In genomic region chr13:71053361-71054264, GRCm38 (mm10) we compare ENCODE assay signal across 21 mouse cellular contexts.
DNase-seq lines count a peak whose midpoint lies in the region; ATAC-seq lines count a peak whose summit lies in the region.
"Had no signal": no experiment of that assay in that cellular context is flagged by ENCODE, and none has a peak within 500 bp of the region (broad histone marks: within the 10 kb centered on the region; RNA-seq: fewer than 3 reads in every experiment).

No protein-coding gene starts in this region.

- H3K4me1 ChIP-seq in hindbrain, embryonic 15.5 days (replicated peaks) = peaks cover 13% of the 10 kb centered on the region
- no peaks in the 10 kb centered on the region; the same call in 1 of the 2 replicates for H3K4me1 ChIP-seq in neural tube, embryonic 15.5 days
- H3K4me1 ChIP-seq: heart, embryonic 13.5 days; kidney, embryonic 15.5 days; liver, embryonic 12.5 days; lung, embryonic 15.5 days; stomach, embryonic 15.5 days had no signal

- no peak overlapping the region for H3K27ac ChIP-seq in hindbrain, embryonic 15.5 days (replicated peaks)
- no peak overlapping the region for H3K27ac ChIP-seq in neural tube, embryonic 15.5 days (replicated peaks)
- H3K27ac ChIP-seq: heart, embryonic 13.5 days; kidney, embryonic 15.5 days; liver, embryonic 12.5 days; lung, embryonic 15.5 days; macrophage; stomach, embryonic 15.5 days had no signal

- intact Hi-C loops in left cerebral cortex, postnatal 4 days (cut with DNase I) = no loop called here

- H3K36me3 ChIP-seq in hindbrain, embryonic 15.5 days = no peaks in the 10 kb centered on the region
- H3K36me3 ChIP-seq in neural tube, embryonic 15.5 days = no peaks in the 10 kb centered on the region
- H3K36me3 ChIP-seq: heart, embryonic 13.5 days; kidney, embryonic 15.5 days; liver, embryonic 12.5 days; lung, embryonic 15.5 days; stomach, embryonic 15.5 days had no signal

- WGBS in hindbrain, embryonic 15.5 days = 59% methylated on average over 21 of the region's 21 CpGs
- WGBS in neural tube, embryonic 15.5 days = 63% methylated on average over 21 of the region's 21 CpGs

- H3K9me3 ChIP-seq in hindbrain, embryonic 15.5 days = no peaks in the 10 kb centered on the region
- no peaks in the 10 kb centered on the region for H3K9me3 ChIP-seq in neural tube, embryonic 15.5 days (replicated peaks)
- H3K9me3 ChIP-seq: heart, embryonic 13.5 days; kidney, embryonic 15.5 days; liver, embryonic 12.5 days; lung, embryonic 15.5 days; stomach, embryonic 15.5 days had no signal

- no peak overlapping the region for H3K4me3 ChIP-seq in hindbrain, embryonic 15.5 days
- no peak overlapping the region for H3K4me3 ChIP-seq in neural tube, embryonic 15.5 days (replicated peaks)
- H3K4me3 ChIP-seq: erythroblast, embryonic 14.5 days; heart, embryonic 13.5 days; kidney, embryonic 15.5 days; liver, embryonic 12.5 days; lung, embryonic 15.5 days; stomach, embryonic 15.5 days had no signal

- peak overlapping the region; percentile 12; the same call in 1 of the 2 replicates for H3K4me2 ChIP-seq in hindbrain, embryonic 15.5 days
- H3K4me2 ChIP-seq in neural tube, embryonic 15.5 days = peak overlapping the region; percentile 16
- H3K4me2 ChIP-seq: heart, embryonic 13.5 days; kidney, embryonic 15.5 days; liver, embryonic 12.5 days; lung, embryonic 15.5 days; stomach, embryonic 15.5 days had no signal

- H3K27me3 ChIP-seq in hindbrain, embryonic 15.5 days = peaks cover 3% of the 10 kb centered on the region; the same call in 1 of the 2 replicates
- H3K27me3 ChIP-seq in neural tube, embryonic 15.5 days (replicated peaks) = no peaks in the 10 kb centered on the region
- H3K27me3 ChIP-seq: CH12.LX; heart, embryonic 13.5 days; kidney, embryonic 15.5 days; liver, embryonic 12.5 days; lung, embryonic 15.5 days; stomach, embryonic 15.5 days had no signal

- peak; percentile 56; the same call in 1 of the 2 replicates for ATAC-seq in hindbrain, embryonic 15.5 days (ENCODE audit: low FRiP score, low read depth)
- ATAC-seq in neural tube, embryonic 15.5 days (ENCODE audit: low FRiP score) = peak; percentile 76
- ATAC-seq: intestine, embryonic 16.5 days; liver, embryonic 12.5 days had no signal

- peak; percentile 38 to 55 for DNase-seq in cerebellum, postnatal 14 days
- no peak for DNase-seq in cerebellum, adult 9-11 months
- DNase-seq in left cerebral cortex, postnatal 4 days = peak; percentile 6
- no peak for DNase-seq in left cerebral cortex, adult 8-10 months (ENCODE audit: low spot score in 2 of 2)
- DNase-seq in lung, adult 18-20 months = no peak
- DNase-seq in right cerebral cortex, adult 18-20 months = no peak
- DNase-seq: adrenal gland, adult 8-10 months; cerebellum, adult 11 months; heart, postnatal 36 days; right cerebral cortex, postnatal 14 days had no signal

- H3K9ac ChIP-seq in hindbrain, embryonic 15.5 days = no peak overlapping the region
- H3K9ac ChIP-seq in neural tube, embryonic 15.5 days (replicated peaks) = no peak overlapping the region
- H3K9ac ChIP-seq: heart, embryonic 13.5 days; kidney, embryonic 15.5 days; liver, embryonic 12.5 days; lung, embryonic 15.5 days; stomach, embryonic 15.5 days had no signal

Comparison
In these comparisons a context has a peak if more than half of its experiments do, and no peak if none do; other contexts are left out.
1. DNase-seq: peak in cerebellum, postnatal 14 days (2 of 2) and left cerebral cortex, postnatal 4 days (single experiment); none in cerebellum, adult 9-11 months (single experiment), left cerebral cortex, adult 8-10 months (0 of 2), lung, adult 18-20 months (0 of 2) and right cerebral cortex, adult 18-20 months (single experiment).